Mouse (Mus musculus): ENCODE measurements around the gene Lsm4. TPM values are rescaled to one million over a fixed set of nuclear protein-coding genes. Genes with fewer than 3 reads are reported as not detected.

Gene Lsm4
- polyA plus RNA-seq, 1 experiment from 2014 or later: 258 TPM

DNA sequence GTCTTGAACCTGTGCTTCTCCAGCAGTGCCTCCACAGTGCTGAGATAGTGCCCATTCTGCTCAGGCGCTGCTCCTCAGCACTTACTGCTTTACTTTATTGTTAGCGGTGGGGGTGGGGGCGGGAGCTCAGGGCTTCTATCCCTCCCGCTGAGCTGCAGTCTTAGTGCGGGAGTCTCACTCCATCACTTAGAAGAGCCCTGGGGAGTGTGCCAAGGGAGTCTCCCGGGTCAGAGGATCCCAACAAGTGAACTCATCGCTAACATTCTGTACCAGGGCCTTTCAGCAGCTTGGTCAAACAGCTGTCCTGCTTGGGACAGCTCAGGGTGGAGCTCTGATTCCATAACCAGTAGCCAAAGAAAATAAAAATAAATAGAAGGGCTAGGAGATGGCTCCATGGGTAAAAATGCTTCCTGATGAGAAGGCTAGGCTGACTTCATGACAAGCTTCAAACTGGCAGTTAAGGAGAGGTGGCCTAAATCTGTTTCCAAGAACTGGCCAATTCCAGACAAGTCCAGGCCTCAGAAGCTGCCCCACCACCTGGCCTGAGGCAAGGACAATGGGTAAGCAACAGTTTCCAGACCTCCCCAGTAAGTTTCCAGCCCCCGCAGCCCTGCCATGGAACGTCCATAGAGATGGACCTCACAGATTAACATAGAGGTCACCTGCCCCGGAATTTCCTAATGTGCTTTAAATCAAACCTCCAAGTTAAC is 1.3 kb upstream of the Lsm4 start:
- ATAC-seq (replicated peaks; ENCODE audit: extremely low read depth, insufficient read depth, low FRiP score): no peak
- Histone ChIP-seq H3K4me3 (ENCODE audit: low read length) (no peak overlapping the region), H3K36me3 (ENCODE audit: control insufficient read depth, insufficient read depth) (no peaks in the 10 kb centered on the region), H3K4me1 (ENCODE audit: control insufficient read depth, insufficient read depth, low read length) (peaks cover 12% of the 10 kb centered on the region), H3K4me2 (ENCODE audit: low read depth, low read length) (no peak overlapping the region), H3K27ac (ENCODE audit: low read length) (no peak overlapping the region), H3K9me3 (replicated peaks; ENCODE audit: control insufficient read depth, low read length) (no peaks in the 10 kb centered on the region), H3K27me3 (ENCODE audit: control insufficient read depth, insufficient read depth, low read length) (no peaks in the 10 kb centered on the region), H3K9ac (ENCODE audit: low read length) (no peak overlapping the region)
- 61% methylated on average over 10 of the region's 10 CpGs for WGBS

DNA sequence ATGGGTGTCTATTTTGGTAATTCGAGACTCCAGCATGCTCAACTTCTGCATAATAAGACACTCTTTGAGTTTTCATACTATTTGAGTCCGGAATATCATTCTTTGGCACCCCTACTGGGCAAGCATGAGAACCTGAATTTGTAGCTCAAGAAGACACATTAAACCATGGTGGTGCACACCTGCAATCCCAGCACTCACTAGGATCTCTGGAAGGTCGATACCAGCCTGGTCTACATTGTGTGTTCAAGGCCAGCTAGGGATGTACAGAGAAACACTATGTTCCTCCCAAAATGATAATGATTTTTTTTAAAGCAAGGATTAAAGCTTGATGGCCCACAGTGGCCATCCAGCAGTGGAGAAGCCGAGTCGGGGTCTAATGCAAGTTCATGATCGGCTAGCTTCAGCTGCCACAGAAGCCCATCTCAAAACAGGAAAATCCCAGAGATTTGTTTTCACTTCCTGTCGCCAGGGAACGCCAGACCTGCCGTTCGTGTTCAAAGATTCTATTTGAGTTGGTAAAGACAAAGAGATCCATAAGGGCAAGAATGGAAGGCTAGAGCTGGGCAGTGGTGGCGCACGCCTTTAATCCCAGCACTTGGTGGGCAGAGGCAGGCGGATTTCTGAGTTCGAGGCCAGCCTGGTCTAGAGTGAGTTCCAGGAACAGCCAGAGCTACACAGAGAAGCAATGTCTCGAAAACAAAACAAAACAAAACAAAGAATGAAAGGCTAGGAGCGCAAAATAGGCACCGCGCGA is 546 bp upstream of the Lsm4 start:
- peak; percentile 2; the same call in 1 of the 2 replicates for ATAC-seq (replicated peaks; ENCODE audit: extremely low read depth, insufficient read depth, low FRiP score)
- Histone ChIP-seq H3K9ac (ENCODE audit: low read length) (peak overlapping the region; percentile 70), H3K36me3 (ENCODE audit: control insufficient read depth, insufficient read depth) (no peaks in the 10 kb centered on the region), H3K9me3 (replicated peaks; ENCODE audit: control insufficient read depth, low read length) (no peaks in the 10 kb centered on the region), H3K27me3 (ENCODE audit: control insufficient read depth, insufficient read depth, low read length) (no peaks in the 10 kb centered on the region), H3K27ac (ENCODE audit: low read length) (peak overlapping the region; percentile 63), H3K4me2 (ENCODE audit: low read depth, low read length) (peak overlapping the region; percentile 65), H3K4me3 (ENCODE audit: low read length) (peak overlapping the region; percentile 43), H3K4me1 (ENCODE audit: control insufficient read depth, insufficient read depth, low read length) (peaks cover 12% of the 10 kb centered on the region)
- WGBS: 38% methylated on average over 19 of the region's 19 CpGs

DNA sequence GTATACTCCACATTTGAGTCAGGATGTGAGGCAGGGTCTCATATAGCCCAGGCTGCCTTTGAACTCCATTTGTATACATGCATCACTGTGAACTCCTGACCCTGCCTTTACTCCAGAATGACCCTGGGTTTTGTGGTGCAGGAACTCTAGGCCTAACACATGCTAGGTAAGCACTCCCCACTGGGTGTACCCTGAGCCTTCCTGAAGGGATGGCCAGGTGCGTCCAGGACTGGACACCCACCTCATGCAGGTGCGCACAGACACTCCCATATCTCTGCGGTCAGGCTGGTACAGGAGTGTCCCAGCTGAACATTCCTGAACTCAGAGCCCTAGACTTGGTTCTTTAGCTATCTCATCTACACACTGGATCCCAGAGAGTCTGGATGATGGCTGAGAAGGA is 1.1 kb downstream of the Lsm4 start:
- Histone ChIP-seq H3K4me3 (ENCODE audit: low read length) (peak overlapping the region; percentile 79), H3K4me1 (ENCODE audit: control insufficient read depth, insufficient read depth, low read length) (peaks cover 14% of the 10 kb centered on the region), H3K9ac (ENCODE audit: low read length) (peak overlapping the region; percentile 81), H3K9me3 (replicated peaks; ENCODE audit: control insufficient read depth, low read length) (no peaks in the 10 kb centered on the region), H3K27ac (ENCODE audit: low read length) (peak overlapping the region; percentile 94), H3K4me2 (ENCODE audit: low read depth, low read length) (peak overlapping the region; percentile 90), H3K27me3 (ENCODE audit: control insufficient read depth, insufficient read depth, low read length) (no peaks in the 10 kb centered on the region), H3K36me3 (ENCODE audit: control insufficient read depth, insufficient read depth) (peaks cover 11% of the 10 kb centered on the region)
- no peak for ATAC-seq (replicated peaks; ENCODE audit: extremely low read depth, insufficient read depth, low FRiP score)
- WGBS: 77% methylated on average over 3 of the region's 3 CpGs

DNA sequence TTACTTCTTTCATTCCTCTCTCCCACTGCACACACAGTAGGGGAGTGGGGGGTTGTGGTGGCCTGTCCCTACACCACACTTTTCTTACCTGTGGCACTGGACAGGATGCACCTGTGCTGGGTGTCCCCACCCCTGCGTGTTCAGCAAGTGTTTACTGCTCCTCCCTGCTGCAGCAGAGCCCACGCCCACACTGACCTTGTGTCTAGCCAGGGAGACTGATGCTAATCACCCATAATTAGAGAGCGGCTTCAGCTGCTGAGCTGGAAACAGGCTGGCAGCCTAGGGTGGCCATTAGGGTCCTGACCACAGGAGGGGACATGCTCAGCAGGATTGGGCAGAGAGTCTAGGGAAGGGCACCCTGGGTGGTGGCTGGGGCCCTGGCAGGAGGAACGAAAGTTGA is 1.7 kb downstream of the Lsm4 start:
- peak overlapping the region; percentile 81 for H3K9ac ChIP-seq (ENCODE audit: low read length)
- H3K4me2 ChIP-seq (ENCODE audit: low read depth, low read length): peak overlapping the region; percentile 90
- peaks cover 15% of the 10 kb centered on the region for H3K4me1 ChIP-seq (ENCODE audit: control insufficient read depth, insufficient read depth, low read length)
- peaks cover 13% of the 10 kb centered on the region for H3K36me3 ChIP-seq (ENCODE audit: control insufficient read depth, insufficient read depth)
- no peaks in the 10 kb centered on the region for H3K27me3 ChIP-seq (ENCODE audit: control insufficient read depth, insufficient read depth, low read length)
- no peaks in the 10 kb centered on the region for H3K9me3 ChIP-seq (replicated peaks; ENCODE audit: control insufficient read depth, low read length)
- peak overlapping the region; percentile 94 for H3K27ac ChIP-seq (ENCODE audit: low read length)
- no peak overlapping the region for H3K4me3 ChIP-seq (ENCODE audit: low read length)
- 72% methylated on average over 4 of the region's 4 CpGs for WGBS
- no peak for ATAC-seq (replicated peaks; ENCODE audit: extremely low read depth, insufficient read depth, low FRiP score)

DNA sequence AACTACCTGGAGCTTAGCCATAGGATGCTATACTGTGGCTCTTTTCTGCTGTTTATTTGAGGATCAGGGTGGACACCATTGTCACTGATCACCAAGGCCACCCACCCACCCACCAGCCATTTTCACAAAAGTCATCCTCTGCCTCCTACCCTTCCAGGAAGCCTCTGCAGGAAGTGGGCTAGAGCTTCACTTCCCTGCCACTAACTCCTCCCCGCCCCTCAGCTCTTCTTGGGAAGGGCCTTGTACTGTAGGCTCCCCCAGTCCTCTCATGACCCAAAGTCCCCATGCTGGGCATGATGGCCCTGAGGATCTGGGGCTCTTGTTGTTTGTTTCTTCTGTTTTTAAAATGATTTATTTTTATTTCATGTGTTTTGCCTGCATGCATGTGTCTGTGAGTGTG is 2.3 kb downstream of the Lsm4 start:
- Histone ChIP-seq H3K36me3 (ENCODE audit: control insufficient read depth, insufficient read depth) (peaks cover 13% of the 10 kb centered on the region), H3K27ac (ENCODE audit: low read length) (peak overlapping the region; percentile 94), H3K9ac (ENCODE audit: low read length) (no peak overlapping the region), H3K4me1 (ENCODE audit: control insufficient read depth, insufficient read depth, low read length) (peaks cover 15% of the 10 kb centered on the region), H3K4me3 (ENCODE audit: low read length) (no peak overlapping the region), H3K9me3 (replicated peaks; ENCODE audit: control insufficient read depth, low read length) (no peaks in the 10 kb centered on the region), H3K27me3 (ENCODE audit: control insufficient read depth, insufficient read depth, low read length) (no peaks in the 10 kb centered on the region), H3K4me2 (ENCODE audit: low read depth, low read length) (no peak overlapping the region)
- WGBS: 59% methylated on average over 1 of the region's 1 CpGs
- no peak for ATAC-seq (replicated peaks; ENCODE audit: extremely low read depth, insufficient read depth, low FRiP score)

DNA sequence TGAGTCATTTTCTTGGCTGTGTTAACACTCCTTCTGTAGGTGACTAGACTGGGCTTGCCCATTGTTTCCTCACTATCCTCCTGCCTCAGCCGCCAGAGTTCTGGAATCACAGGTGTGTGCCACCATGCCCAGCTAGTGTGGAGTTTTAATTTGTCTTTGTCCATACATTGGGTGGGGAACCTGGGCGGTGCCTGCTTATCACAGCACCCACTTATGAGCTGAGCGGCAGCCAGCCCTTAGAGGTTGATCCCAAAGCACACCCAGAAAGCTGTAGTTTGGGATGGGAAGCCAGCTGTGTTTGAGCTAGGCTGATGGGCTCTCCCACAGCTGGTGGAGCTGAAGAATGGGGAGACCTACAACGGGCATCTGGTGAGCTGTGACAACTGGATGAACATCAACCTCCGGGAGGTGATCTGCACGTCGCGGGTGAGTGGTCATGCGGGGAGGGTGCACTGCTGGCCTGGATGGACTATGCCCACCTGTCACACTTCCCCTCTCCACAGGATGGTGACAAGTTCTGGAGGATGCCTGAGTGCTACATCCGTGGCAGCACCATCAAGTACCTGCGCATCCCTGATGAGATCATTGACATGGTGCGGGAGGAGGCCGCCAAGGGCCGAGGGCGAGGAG is 4.5 kb downstream of the Lsm4 start:
- Histone ChIP-seq H3K27ac (ENCODE audit: low read length) (no peak overlapping the region), H3K9me3 (replicated peaks; ENCODE audit: control insufficient read depth, low read length) (no peaks in the 10 kb centered on the region), H3K27me3 (ENCODE audit: control insufficient read depth, insufficient read depth, low read length) (no peaks in the 10 kb centered on the region), H3K9ac (ENCODE audit: low read length) (no peak overlapping the region), H3K4me2 (ENCODE audit: low read depth, low read length) (no peak overlapping the region), H3K4me1 (ENCODE audit: control insufficient read depth, insufficient read depth, low read length) (peaks cover 19% of the 10 kb centered on the region), H3K36me3 (ENCODE audit: control insufficient read depth, insufficient read depth) (peaks cover 13% of the 10 kb centered on the region), H3K4me3 (ENCODE audit: low read length) (no peak overlapping the region)
- ATAC-seq (replicated peaks; ENCODE audit: extremely low read depth, insufficient read depth, low FRiP score): no peak
- WGBS: 91% methylated on average over 15 of the region's 15 CpGs

DNA sequence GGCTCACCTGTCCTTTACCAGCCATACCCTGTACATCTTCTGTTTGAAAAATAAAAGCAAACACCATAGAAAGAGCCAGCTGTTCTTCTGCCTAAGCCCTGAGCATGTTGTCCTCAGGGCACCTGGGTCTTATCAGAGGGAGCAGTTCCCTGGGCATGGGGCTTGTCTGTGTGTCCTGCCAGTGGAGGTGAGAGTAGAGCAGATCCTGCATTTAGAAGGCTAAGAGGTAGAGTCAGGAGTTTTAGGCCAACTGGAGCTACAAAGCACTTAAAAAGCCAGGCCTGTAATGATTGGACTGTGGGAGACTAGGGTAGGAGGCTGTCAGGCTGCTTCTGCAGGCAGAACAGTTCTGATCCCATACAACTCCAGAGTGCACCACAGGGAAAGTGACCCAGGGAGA is 5.6 kb downstream of the Lsm4 start:
- Histone ChIP-seq H3K4me2 (ENCODE audit: low read depth, low read length) (no peak overlapping the region), H3K9ac (ENCODE audit: low read length) (no peak overlapping the region), H3K9me3 (replicated peaks; ENCODE audit: control insufficient read depth, low read length) (no peaks in the 10 kb centered on the region), H3K27me3 (ENCODE audit: control insufficient read depth, insufficient read depth, low read length) (no peaks in the 10 kb centered on the region), H3K36me3 (ENCODE audit: control insufficient read depth, insufficient read depth) (peaks cover 13% of the 10 kb centered on the region), H3K27ac (ENCODE audit: low read length) (no peak overlapping the region), H3K4me1 (ENCODE audit: control insufficient read depth, insufficient read depth, low read length) (peaks cover 21% of the 10 kb centered on the region), H3K4me3 (ENCODE audit: low read length) (no peak overlapping the region)
- no peak for ATAC-seq (replicated peaks; ENCODE audit: extremely low read depth, insufficient read depth, low FRiP score)

DNA sequence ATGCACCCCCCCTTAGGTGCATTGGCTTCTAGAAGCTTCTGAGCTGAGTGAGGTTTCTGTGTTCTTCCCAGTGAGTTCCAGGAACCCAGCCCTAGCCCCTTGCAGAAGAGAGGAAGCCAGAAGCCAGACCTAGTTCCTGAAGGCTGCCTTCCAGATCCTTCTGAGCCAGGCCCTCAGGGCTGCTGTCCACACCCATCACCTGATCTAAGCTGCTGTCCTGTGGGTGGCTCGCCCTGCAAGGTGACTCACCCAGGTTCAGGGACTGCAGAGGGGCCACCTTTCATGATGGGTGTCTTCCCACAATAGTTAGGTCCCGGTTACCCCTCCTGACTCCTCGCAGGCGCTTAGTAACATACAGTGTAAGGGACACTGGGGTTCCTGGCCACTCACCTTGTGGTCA is 6.4 kb downstream of the Lsm4 start:
- Histone ChIP-seq H3K4me1 (ENCODE audit: control insufficient read depth, insufficient read depth, low read length) (peaks cover 15% of the 10 kb centered on the region), H3K9ac (ENCODE audit: low read length) (peak overlapping the region; percentile 12; the same call in 1 of the 2 replicates), H3K27me3 (ENCODE audit: control insufficient read depth, insufficient read depth, low read length) (no peaks in the 10 kb centered on the region), H3K4me2 (ENCODE audit: low read depth, low read length) (no peak overlapping the region), H3K4me3 (ENCODE audit: low read length) (no peak overlapping the region), H3K27ac (ENCODE audit: low read length) (no peak overlapping the region), H3K36me3 (ENCODE audit: control insufficient read depth, insufficient read depth) (peaks cover 13% of the 10 kb centered on the region), H3K9me3 (replicated peaks; ENCODE audit: control insufficient read depth, low read length) (no peaks in the 10 kb centered on the region)
- 90% methylated on average over 4 of the region's 4 CpGs for WGBS
- ATAC-seq (replicated peaks; ENCODE audit: extremely low read depth, insufficient read depth, low FRiP score): no peak

DNA sequence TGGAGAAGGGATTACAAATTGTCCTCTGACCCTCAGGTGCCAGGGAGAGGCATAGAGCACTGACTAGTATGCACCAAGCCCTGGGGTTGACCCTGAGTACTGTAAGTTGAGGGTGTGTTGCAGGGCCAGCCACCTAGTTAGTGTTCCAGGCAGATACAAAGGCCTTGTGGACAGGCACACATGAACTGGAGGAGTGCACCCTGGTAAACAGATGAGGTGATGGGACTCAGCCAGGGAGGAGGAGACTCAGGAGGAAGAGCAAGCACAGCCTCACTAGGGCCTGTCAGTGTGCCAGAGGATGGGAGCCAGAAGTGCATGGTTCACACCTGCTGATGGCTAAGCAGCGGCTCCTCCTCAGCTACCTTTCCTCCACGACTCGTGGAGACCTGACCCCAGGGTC is 7.0 kb downstream of the Lsm4 start:
- H3K27ac ChIP-seq (ENCODE audit: low read length): no peak overlapping the region
- no peak for ATAC-seq (replicated peaks; ENCODE audit: extremely low read depth, insufficient read depth, low FRiP score)
- no peaks in the 10 kb centered on the region for H3K9me3 ChIP-seq (replicated peaks; ENCODE audit: control insufficient read depth, low read length)
- no peaks in the 10 kb centered on the region for H3K27me3 ChIP-seq (ENCODE audit: control insufficient read depth, insufficient read depth, low read length)
- H3K4me2 ChIP-seq (ENCODE audit: low read depth, low read length): no peak overlapping the region
- peaks cover 10% of the 10 kb centered on the region for H3K4me1 ChIP-seq (ENCODE audit: control insufficient read depth, insufficient read depth, low read length)
- H3K4me3 ChIP-seq (ENCODE audit: low read length): no peak overlapping the region
- peaks cover 13% of the 10 kb centered on the region for H3K36me3 ChIP-seq (ENCODE audit: control insufficient read depth, insufficient read depth)
- WGBS: 75% methylated on average over 3 of the region's 3 CpGs
- no peak overlapping the region for H3K9ac ChIP-seq (ENCODE audit: low read length)

Data from heart, embryonic 16.5 days (tissue).